In genomic region chr11:94287105-94287504, GRCm38 (mm10) we compare ENCODE assay signal across 25 mouse cellular contexts. TPM values are rescaled to one million over a fixed set of nuclear protein-coding genes. Genes with fewer than 3 reads are reported as not detected.
"Had no signal": no experiment of that assay in that cellular context is flagged by ENCODE, and none has a peak within 500 bp of the region (broad histone marks: within the 10 kb centered on the region; RNA-seq: fewer than 3 reads in every experiment).

No protein-coding gene starts in this region.

- H3K27me3 ChIP-seq: limb, embryonic 13.5 days; liver, embryonic 13.5 days; megakaryocyte, embryonic 14.5 days; neural tube, embryonic 13.5 days; stomach, embryonic 15.5 days had no signal

- H3K27ac ChIP-seq: kidney, postnatal 0 days; limb, embryonic 10.5 days; limb, embryonic 13.5 days; midbrain, embryonic 10.5 days; neural tube, embryonic 13.5 days; stomach, embryonic 15.5 days had no signal

- H3K9ac ChIP-seq: limb, embryonic 13.5 days; liver, embryonic 13.5 days; liver, postnatal 0 days; neural tube, embryonic 13.5 days; stomach, embryonic 15.5 days had no signal

- H3K4me1 ChIP-seq: limb, embryonic 10.5 days; limb, embryonic 13.5 days; midbrain, embryonic 10.5 days; neural tube, embryonic 13.5 days; stomach, embryonic 15.5 days had no signal

- ATAC-seq: liver, postnatal 0 days had no signal

- H3K4me3 ChIP-seq: layer of hippocampus, adult 2 months; limb, embryonic 10.5 days; limb, embryonic 13.5 days; liver, embryonic 13.5 days; megakaryocyte, embryonic 14.5 days; midbrain, embryonic 10.5 days; neural tube, embryonic 13.5 days; stomach, embryonic 15.5 days had no signal

- DNase-seq: kidney, adult 2 months; kidney, postnatal 25 days; layer of hippocampus, adult 9-11 months; liver, embryonic 13.5 days; liver, postnatal 0 days; midbrain, embryonic 14.5 days; retina, postnatal 1 day; right cerebral cortex, postnatal 25 days; spleen, adult 18-20 months; thymus, adult 18-20 months; thymus, postnatal 36 days had no signal

- H3K4me2 ChIP-seq: limb, embryonic 13.5 days; liver, embryonic 13.5 days; neural tube, embryonic 13.5 days; stomach, embryonic 15.5 days had no signal

- H3K9me3 ChIP-seq: limb, embryonic 10.5 days; limb, embryonic 13.5 days; liver, embryonic 13.5 days; megakaryocyte, embryonic 14.5 days; midbrain, embryonic 10.5 days; neural tube, embryonic 13.5 days; stomach, embryonic 15.5 days had no signal

RNA-seq across cellular contexts. Expression of gene Gm21885, which starts 5.4 kb away (rescaled TPM):
- total RNA-seq: layer of hippocampus, adult 2 months; layer of hippocampus, postnatal 25 days; left cerebral cortex, adult 18-20 months; left cerebral cortex, postnatal 25 days; liver, adult 2 months had no signal
- polyA plus RNA-seq: kidney, adult 2 months; limb, embryonic 10.5 days; liver, embryonic 13.5 days; midbrain, embryonic 10.5 days; testis, adult 2 months; urinary bladder, adult 2 months had no signal
